Mouse (Mus musculus): ENCODE results near the gene Trpc4ap.

DNA sequence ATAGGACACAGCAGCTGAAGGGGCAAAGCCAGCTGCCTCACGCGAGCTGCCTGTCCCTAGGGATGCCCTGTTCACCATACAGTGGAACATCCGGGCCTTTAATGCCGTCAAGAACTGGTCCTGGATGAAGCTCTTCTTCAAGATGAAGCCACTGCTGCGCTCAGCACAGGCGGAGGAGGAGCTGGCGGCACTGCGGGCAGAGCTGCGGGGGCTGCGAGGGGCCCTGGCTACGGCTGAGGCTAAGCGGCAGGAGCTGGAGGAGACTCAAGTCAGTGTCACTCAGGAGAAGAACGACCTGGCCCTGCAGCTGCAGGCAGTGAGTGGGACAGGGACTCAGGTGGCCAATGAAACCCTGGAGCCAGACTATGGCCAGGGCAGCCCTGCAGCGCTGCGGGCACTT, 65.9 kb downstream of the Trpc4ap start:
- TF ChIP-seq CTCF (IDR thresholded peaks at IDR 0.05; ENCODE audit: low read depth, low read length) = no peak
- TF ChIP-seq POLR2A (IDR thresholded peaks at IDR 0.05; ENCODE audit: extremely low read depth, insufficient read depth, low read length) = no peak
